Mouse (Mus musculus) embryonic fibroblast, embryonic 13.5 days (primary cell): ENCODE results near the gene Klk1.

Experiments
- CTCF ChIP-seq: IDR thresholded peaks from 2 replicates; pipeline ENCODE4 v1.5.1; 2011; ENCODE audit warnings: mild to moderate bottlenecking, control low read depth, low read length, moderate library complexity, borderline replicate concordance; ENCODE audit not compliant: insufficient read depth
- POLR2A ChIP-seq: IDR thresholded peaks from 2 replicates; pipeline ENCODE4 v1.6.1; 2011; ENCODE audit warnings: low read depth, mild to moderate bottlenecking, control low read depth, low read length, moderate library complexity

DNA sequence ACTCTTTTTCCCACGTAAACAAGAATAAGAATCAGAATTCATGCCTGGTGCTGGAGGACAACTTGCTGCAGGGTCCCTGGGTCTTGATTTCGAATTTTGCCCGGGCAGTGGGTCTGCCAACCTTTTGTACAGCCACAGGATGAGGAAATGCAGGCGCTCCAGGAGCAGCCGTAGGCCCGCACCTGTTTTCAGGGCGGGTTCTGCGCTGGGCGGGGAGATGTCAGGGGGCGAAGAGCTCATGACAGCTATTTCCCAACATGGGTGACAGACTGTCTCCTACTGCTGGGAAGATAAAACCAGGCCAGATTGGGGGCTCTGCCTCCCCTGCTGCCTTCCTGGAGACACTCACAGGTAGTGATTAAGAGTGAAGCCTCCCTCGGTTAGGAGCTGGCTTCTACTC, 48.9 kb downstream of the Klk1 start:
- no peak for TF ChIP-seq POLR2A
- TF ChIP-seq CTCF, result no peak
